Mouse (Mus musculus): ENCODE data around the gene Chst3. TPM values are rescaled to one million over a fixed set of nuclear protein-coding genes. Genes with fewer than 3 reads are reported as not detected.
"Not testable (repeated sequence)": the region's sequence is repeated elsewhere in the genome, so short reads cannot be mapped to it uniquely, and the experiment has no call there.

Gene Chst3
- polyA plus RNA-seq, 1 experiment from 2014 or later: 3.2 TPM

DNA sequence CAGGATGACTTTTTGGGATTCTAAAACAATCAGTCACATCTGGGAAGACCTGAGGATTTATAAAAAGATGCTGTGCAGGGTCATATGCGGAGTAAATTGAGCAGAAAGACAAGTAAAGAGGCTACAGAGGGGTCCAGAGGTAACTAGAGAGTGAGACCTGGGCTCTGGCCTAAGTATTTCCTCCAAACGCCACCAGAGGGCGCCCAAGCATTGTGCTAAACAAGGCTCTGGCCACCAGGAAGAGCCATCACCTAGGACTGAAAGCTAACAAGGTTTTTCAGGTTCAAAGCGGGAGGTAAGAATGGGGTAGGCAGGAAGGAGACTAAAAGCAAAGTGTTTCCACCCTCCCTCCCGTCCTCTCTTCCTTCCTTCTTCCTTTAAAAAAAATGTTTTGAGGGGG, 71.0 kb downstream of the Chst3 start:
- Histone ChIP-seq H3K9me3 (ENCODE audit: control insufficient read depth, low read length) (no peaks in the 10 kb centered on the region), H3K4me2 (ENCODE audit: low read depth, low read length, severe bottlenecking) (no peak overlapping the region), H3K36me3 (ENCODE audit: control insufficient read depth, insufficient read depth, low read length) (no peaks in the 10 kb centered on the region), H3K27me3 (ENCODE audit: control insufficient read depth, insufficient read depth, low read length) (no peaks in the 10 kb centered on the region; the same call in 1 of the 2 replicates), H3K27ac (ENCODE audit: low read depth, low read length) (no peak overlapping the region), H3K4me1 (replicated peaks; ENCODE audit: control insufficient read depth, insufficient read depth, low read length) (no peaks in the 10 kb centered on the region), H3K4me3 (ENCODE audit: low read depth, low read length) (no peak overlapping the region), H3K9ac (ENCODE audit: low read length) (no peak overlapping the region)
- 0 out of 2 replicates have a peak, but pooled peaks have one; percentile 49 for ATAC-seq (replicated peaks; ENCODE audit: low FRiP score)
- peak; percentile 92 for DNase-seq (ENCODE audit: low spot score)
- 4% methylated on average over 5 of the region's 5 CpGs for WGBS

DNA sequence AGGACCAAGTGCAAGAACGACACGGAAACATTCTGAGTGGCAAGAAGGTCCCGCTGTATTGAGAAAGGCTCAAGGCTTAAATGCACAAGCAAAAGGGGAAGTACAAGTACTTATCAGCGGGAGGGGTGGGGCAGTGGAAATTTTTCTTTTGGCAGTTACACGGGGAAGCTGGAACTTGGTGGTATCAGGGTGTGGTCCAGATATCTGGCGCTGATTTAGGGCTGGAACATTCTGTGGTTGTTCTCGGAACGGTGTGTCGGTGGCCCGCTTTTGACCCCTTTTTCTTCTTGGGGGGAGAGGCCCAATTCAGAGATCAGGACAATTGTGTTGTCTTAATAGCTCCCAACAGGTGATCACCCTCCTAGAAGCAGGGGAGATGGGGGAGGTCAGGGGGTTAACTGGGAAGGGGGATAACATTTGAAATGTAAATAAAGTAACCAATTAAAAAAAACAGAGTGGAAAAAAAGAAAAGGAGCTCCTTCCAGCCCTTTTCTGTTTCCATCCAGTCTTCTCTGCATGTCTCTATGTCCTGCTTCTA, 71.5 kb downstream of the Chst3 start:
- H3K9ac ChIP-seq (ENCODE audit: low read length); H3K4me1 ChIP-seq (replicated peaks; ENCODE audit: control insufficient read depth, insufficient read depth, low read length); H3K4me3 ChIP-seq (ENCODE audit: low read depth, low read length); H3K4me2 ChIP-seq (ENCODE audit: low read depth, low read length, severe bottlenecking); H3K27me3 ChIP-seq (ENCODE audit: control insufficient read depth, insufficient read depth, low read length); H3K36me3 ChIP-seq (ENCODE audit: control insufficient read depth, insufficient read depth, low read length); ATAC-seq (replicated peaks; ENCODE audit: low FRiP score); H3K9me3 ChIP-seq (ENCODE audit: control insufficient read depth, low read length); H3K27ac ChIP-seq (ENCODE audit: low read depth, low read length); DNase-seq (ENCODE audit: low spot score): not testable (repeated sequence)
- WGBS: 68% methylated on average over 10 of the region's 10 CpGs

DNA sequence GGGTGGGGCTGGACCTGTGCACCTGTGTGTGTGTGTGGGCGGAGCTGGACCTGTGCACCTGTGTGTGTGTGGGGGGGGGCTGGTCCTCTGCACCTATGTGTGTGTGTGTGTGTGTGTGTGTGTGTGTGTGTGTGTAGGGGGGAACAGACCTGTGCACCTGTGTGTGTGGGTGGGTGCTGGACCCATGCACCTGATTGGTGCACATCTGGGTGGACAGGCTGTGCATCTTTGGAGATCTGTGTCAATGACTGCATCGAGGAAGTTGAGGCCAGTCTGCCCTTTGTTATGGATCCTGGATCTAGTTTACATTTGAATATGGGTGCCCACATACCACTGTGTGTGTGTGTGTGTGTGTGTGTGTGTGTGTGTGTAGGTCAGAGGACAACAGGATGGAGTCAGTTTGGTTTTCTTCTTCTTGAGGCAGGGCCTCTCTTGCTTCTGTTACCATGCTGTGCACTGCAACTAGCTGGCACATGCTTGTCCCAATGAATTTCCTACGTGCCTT, 77.4 kb downstream of the Chst3 start:
- no peaks in the 10 kb centered on the region for H3K36me3 ChIP-seq (ENCODE audit: control insufficient read depth, insufficient read depth, low read length)
- 82% methylated on average over 3 of the region's 3 CpGs for WGBS
- no peaks in the 10 kb centered on the region for H3K9me3 ChIP-seq (ENCODE audit: control insufficient read depth, low read length)
- no peak overlapping the region for H3K4me3 ChIP-seq (ENCODE audit: low read depth, low read length)
- ATAC-seq (replicated peaks; ENCODE audit: low FRiP score): no peak
- no peaks in the 10 kb centered on the region for H3K4me1 ChIP-seq (replicated peaks; ENCODE audit: control insufficient read depth, insufficient read depth, low read length)
- no peak for DNase-seq (ENCODE audit: low spot score)
- no peaks in the 10 kb centered on the region; the same call in 1 of the 2 replicates for H3K27me3 ChIP-seq (ENCODE audit: control insufficient read depth, insufficient read depth, low read length)
- no peak overlapping the region for H3K27ac ChIP-seq (ENCODE audit: low read depth, low read length)
- H3K9ac ChIP-seq (ENCODE audit: low read length): no peak overlapping the region
- no peak overlapping the region for H3K4me2 ChIP-seq (ENCODE audit: low read depth, low read length, severe bottlenecking)

DNA sequence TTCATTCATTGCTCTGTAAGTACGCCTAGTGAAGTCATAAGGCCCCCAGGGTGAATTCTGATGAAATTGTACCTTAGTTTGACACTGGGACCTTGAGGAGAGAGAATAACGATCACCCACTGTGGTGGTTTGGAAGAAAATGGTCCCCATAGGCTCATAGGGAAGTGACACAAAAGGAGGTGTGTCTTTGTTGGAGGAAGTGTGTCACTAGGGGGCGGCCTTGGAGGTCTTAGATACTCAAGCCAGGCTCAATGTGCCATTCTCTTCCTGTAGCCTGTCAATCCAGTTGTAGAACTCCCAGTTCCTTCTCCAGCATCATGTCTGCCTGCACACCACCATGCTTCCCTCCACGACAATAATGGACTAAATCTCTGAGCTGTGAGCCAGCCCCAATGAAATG, 78.3 kb downstream of the Chst3 start:
- no peaks in the 10 kb centered on the region for H3K9me3 ChIP-seq (ENCODE audit: control insufficient read depth, low read length)
- H3K27ac ChIP-seq (ENCODE audit: low read depth, low read length): no peak overlapping the region
- H3K9ac ChIP-seq (ENCODE audit: low read length): no peak overlapping the region
- 87% methylated on average over 4 of the region's 4 CpGs for whole genome bisulfite sequencing
- ATAC-seq (replicated peaks; ENCODE audit: low FRiP score): no peak
- no peaks in the 10 kb centered on the region for H3K4me1 ChIP-seq (replicated peaks; ENCODE audit: control insufficient read depth, insufficient read depth, low read length)
- H3K4me2 ChIP-seq (ENCODE audit: low read depth, low read length, severe bottlenecking): no peak overlapping the region
- no peaks in the 10 kb centered on the region for H3K36me3 ChIP-seq (ENCODE audit: control insufficient read depth, insufficient read depth, low read length)
- no peaks in the 10 kb centered on the region for H3K27me3 ChIP-seq (ENCODE audit: control insufficient read depth, insufficient read depth, low read length)
- no peak overlapping the region for H3K4me3 ChIP-seq (ENCODE audit: low read depth, low read length)
- no peak for DNase-seq (ENCODE audit: low spot score)

DNA sequence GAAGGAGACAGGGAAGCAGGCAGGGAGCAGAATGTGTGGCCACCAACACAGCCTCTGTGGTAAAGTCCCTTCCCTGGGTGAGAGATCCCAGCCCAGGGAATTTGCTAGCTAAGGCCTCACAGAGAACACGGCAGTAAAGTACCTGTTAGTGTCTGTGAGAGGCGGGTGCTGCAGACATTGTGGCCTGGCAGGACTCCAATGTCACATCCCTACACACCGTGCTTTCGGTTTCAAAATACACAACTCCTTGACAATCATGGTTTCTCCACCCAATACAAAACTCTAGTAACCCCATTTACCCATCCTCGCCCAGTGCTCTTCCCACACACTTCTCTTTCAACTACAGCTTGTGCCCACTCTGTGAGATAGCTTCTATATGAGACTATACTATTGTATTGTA, 80.4 kb downstream of the Chst3 start:
- DNase-seq (ENCODE audit: low spot score) (no peak), ATAC-seq (replicated peaks; ENCODE audit: low FRiP score) (no peak)
- H3K4me1 ChIP-seq (replicated peaks; ENCODE audit: control insufficient read depth, insufficient read depth, low read length): no peaks in the 10 kb centered on the region; the same call in 1 of the 2 replicates
- H3K4me2 ChIP-seq (ENCODE audit: low read depth, low read length, severe bottlenecking): no peak overlapping the region
- no peaks in the 10 kb centered on the region for H3K27me3 ChIP-seq (ENCODE audit: control insufficient read depth, insufficient read depth, low read length)
- H3K9me3 ChIP-seq (ENCODE audit: control insufficient read depth, low read length): no peaks in the 10 kb centered on the region
- H3K4me3 ChIP-seq (ENCODE audit: low read depth, low read length): no peak overlapping the region
- 88% methylated on average over 5 of the region's 5 CpGs for WGBS
- H3K27ac ChIP-seq (ENCODE audit: low read depth, low read length): no peak overlapping the region
- H3K9ac ChIP-seq (ENCODE audit: low read length): no peak overlapping the region
- H3K36me3 ChIP-seq (ENCODE audit: control insufficient read depth, insufficient read depth, low read length): no peaks in the 10 kb centered on the region

DNA sequence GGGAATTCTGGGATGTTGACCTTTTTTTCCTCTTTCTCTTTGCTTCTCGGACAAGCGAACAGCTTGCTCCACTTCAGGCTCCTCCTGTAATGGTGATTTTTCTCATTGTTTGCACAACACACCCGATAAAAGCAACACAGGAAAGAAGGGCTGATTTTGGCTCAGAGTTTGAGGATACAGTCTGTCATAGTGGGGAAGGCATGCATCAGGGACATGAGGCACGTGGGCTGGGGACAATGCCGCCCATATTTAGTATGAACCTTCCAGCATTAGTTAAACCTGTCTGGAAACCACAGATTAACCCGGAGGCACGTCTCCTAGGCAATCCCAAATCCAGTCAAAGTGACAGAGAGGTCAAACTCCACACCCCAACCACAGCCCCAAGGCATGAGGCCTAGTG, 82.1 kb downstream of the Chst3 start:
- 85% methylated on average over 7 of the region's 7 CpGs for WGBS
- Histone ChIP-seq H3K9me3 (ENCODE audit: control insufficient read depth, low read length) (no peaks in the 10 kb centered on the region), H3K4me3 (ENCODE audit: low read depth, low read length) (no peak overlapping the region), H3K36me3 (ENCODE audit: control insufficient read depth, insufficient read depth, low read length) (no peaks in the 10 kb centered on the region), H3K9ac (ENCODE audit: low read length) (no peak overlapping the region), H3K27ac (ENCODE audit: low read depth, low read length) (no peak overlapping the region), H3K4me2 (ENCODE audit: low read depth, low read length, severe bottlenecking) (no peak overlapping the region), H3K27me3 (ENCODE audit: control insufficient read depth, insufficient read depth, low read length) (no peaks in the 10 kb centered on the region), H3K4me1 (replicated peaks; ENCODE audit: control insufficient read depth, insufficient read depth, low read length) (no peaks in the 10 kb centered on the region; the same call in 1 of the 2 replicates)
- ATAC-seq (replicated peaks; ENCODE audit: low FRiP score): no peak
- DNase-seq (ENCODE audit: low spot score): no peak

DNA sequence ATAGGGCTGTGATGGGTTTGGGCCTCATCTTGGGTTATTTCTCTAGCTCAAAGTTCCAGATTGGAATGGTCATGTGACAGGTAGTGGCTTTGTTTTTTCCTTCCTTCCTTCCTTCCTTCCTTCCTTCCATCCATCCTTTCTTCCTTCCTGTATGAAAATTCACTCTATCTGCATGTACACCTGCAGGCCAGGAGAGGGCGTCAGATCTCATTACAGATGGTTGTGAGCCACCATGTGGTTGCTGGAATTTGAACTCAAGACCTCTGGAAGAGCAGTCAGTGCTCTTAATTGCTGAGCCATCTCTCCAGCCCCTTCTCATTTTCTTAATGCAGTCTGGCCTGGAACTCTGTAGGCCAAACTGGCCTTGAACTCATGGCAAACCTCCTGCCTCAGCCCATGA, 83.0 kb downstream of the Chst3 start:
- not testable (repeated sequence) for H3K27ac ChIP-seq (ENCODE audit: low read depth, low read length); H3K9ac ChIP-seq (ENCODE audit: low read length); DNase-seq (ENCODE audit: low spot score); H3K36me3 ChIP-seq (ENCODE audit: control insufficient read depth, insufficient read depth, low read length); H3K9me3 ChIP-seq (ENCODE audit: control insufficient read depth, low read length); ATAC-seq (replicated peaks; ENCODE audit: low FRiP score); H3K27me3 ChIP-seq (ENCODE audit: control insufficient read depth, insufficient read depth, low read length); H3K4me2 ChIP-seq (ENCODE audit: low read depth, low read length, severe bottlenecking); H3K4me1 ChIP-seq (replicated peaks; ENCODE audit: control insufficient read depth, insufficient read depth, low read length); H3K4me3 ChIP-seq (ENCODE audit: low read depth, low read length)
- WGBS: 31% methylated on average over 1 of the region's 1 CpGs

DNA sequence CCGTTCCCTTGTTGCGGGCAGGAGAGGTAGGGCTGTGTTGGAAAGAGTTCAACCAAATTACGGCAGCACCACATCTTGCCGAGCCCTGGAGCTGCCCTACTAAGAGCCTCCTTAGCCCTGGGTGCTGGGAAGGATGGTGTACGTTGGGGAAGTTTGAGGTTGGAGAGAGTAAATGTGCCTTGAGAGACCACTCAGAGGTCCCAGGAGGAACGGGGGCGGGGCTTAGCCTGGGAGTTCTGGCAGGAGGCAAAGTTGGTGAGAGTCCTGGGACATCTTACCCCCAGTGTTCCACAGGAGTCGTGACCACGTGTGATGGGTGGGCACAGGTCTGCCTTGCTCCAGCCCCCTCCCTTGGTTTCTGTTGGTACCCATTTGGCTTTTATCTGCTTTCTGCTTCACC, 84.9 kb downstream of the Chst3 start:
- H3K4me1 ChIP-seq (replicated peaks; ENCODE audit: control insufficient read depth, insufficient read depth, low read length): no peaks in the 10 kb centered on the region; the same call in 1 of the 2 replicates
- H3K36me3 ChIP-seq (ENCODE audit: control insufficient read depth, insufficient read depth, low read length): no peaks in the 10 kb centered on the region
- H3K4me3 ChIP-seq (ENCODE audit: low read depth, low read length): no peak overlapping the region
- H3K27ac ChIP-seq (ENCODE audit: low read depth, low read length): no peak overlapping the region
- no peak for DNase-seq (ENCODE audit: low spot score)
- H3K9me3 ChIP-seq (ENCODE audit: control insufficient read depth, low read length): no peaks in the 10 kb centered on the region
- 61% methylated on average over 9 of the region's 9 CpGs for WGBS
- H3K9ac ChIP-seq (ENCODE audit: low read length): no peak overlapping the region
- ATAC-seq (replicated peaks; ENCODE audit: low FRiP score): no peak
- no peaks in the 10 kb centered on the region for H3K27me3 ChIP-seq (ENCODE audit: control insufficient read depth, insufficient read depth, low read length)
- H3K4me2 ChIP-seq (ENCODE audit: low read depth, low read length, severe bottlenecking): no peak overlapping the region

DNA sequence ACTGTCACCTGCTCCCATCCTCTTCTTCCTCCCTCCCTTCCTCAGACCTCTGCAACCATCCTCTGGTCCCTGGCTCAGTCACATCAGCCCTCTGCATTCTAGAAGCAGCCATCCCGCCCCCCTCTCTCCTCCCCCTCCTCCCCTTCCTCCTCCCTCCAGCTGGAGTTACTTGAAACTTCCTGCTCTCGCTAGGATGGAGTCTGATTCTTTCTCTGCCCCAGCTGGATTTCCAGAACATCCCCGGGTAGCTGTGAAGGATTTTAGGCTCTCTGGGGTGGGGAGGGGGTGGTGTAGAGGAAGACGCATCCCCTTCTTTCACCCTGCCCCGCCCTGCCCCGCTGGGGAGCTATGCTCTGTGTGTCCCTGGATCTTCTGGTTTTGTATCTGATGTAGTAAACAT, 85.6 kb downstream of the Chst3 start:
- ATAC-seq (replicated peaks; ENCODE audit: low FRiP score): no peak
- Histone ChIP-seq H3K4me3 (ENCODE audit: low read depth, low read length) (no peak overlapping the region), H3K4me1 (replicated peaks; ENCODE audit: control insufficient read depth, insufficient read depth, low read length) (no peaks in the 10 kb centered on the region; the same call in 1 of the 2 replicates), H3K27ac (ENCODE audit: low read depth, low read length) (no peak overlapping the region), H3K4me2 (ENCODE audit: low read depth, low read length, severe bottlenecking) (no peak overlapping the region), H3K9ac (ENCODE audit: low read length) (no peak overlapping the region), H3K9me3 (ENCODE audit: control insufficient read depth, low read length) (no peaks in the 10 kb centered on the region), H3K36me3 (ENCODE audit: control insufficient read depth, insufficient read depth, low read length) (no peaks in the 10 kb centered on the region), H3K27me3 (ENCODE audit: control insufficient read depth, insufficient read depth, low read length) (no peaks in the 10 kb centered on the region)
- DNase-seq (ENCODE audit: low spot score): no peak
- 28% methylated on average over 6 of the region's 6 CpGs for WGBS

Data from forebrain, embryonic 11.5 days (tissue).